Mouse (Mus musculus) layer of hippocampus, adult 8-10 months (tissue): ENCODE results near the gene Grik1. TPM values are rescaled to one million over a fixed set of nuclear protein-coding genes. Genes with fewer than 3 reads are reported as not detected.

Source experiments
- DNase-seq, 2 experiments: peaks; one replicate each; pipeline ENCODE4 v3.0.0; 2022; ENCODE audit warnings: low spot score in 2 of 2
- total RNA-seq, 4 experiments: library from RNA; stranded (reverse); gene quantifications; 2 replicates each; pipeline ENCODE4 v1.2.4; 2022

Gene Grik1
- total RNA-seq, 4 experiments from 2014 or later = 16.1 to 17.1 (median 16.4) TPM

DNA sequence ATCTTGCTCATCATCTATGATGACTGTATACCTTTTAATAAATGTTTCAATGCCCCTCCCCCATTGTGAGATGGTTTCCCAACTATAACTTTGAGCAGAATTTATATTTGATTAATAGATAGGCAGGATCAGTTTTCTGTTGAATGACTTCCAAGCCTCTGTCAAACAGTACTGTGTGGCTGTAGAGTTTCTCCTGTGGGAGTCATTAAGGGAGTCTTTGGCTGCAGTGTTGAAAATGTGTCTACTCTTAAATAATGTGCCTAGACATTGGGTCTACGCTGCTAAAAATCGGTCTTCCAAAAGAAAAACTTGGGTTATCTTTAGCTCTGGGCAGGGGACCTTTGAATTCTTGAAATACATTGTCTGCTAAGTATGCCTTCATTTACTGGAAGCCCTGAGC is 414.1 kb downstream of the Grik1 start:
- DNase-seq = no peak

DNA sequence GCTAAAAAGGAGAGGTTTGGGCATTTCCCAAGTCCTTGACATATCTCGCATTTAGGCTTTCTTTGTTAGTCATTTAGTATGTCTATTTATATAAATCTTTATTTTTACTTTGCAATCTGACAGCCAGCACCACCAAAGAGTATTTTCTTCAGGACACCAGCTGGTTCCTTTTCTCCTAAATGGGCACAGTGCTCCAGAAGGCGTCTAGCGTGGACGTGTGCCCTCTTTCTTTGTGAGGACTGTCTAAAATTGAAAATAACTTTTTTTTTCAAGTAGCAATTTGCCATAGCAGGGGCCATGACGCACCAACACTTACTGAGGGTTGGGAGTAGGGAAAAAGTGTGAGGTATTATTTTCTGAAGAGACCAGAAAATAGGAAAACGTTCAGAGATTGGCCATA is 425.5 kb downstream of the Grik1 start:
- no peak for DNase-seq

DNA sequence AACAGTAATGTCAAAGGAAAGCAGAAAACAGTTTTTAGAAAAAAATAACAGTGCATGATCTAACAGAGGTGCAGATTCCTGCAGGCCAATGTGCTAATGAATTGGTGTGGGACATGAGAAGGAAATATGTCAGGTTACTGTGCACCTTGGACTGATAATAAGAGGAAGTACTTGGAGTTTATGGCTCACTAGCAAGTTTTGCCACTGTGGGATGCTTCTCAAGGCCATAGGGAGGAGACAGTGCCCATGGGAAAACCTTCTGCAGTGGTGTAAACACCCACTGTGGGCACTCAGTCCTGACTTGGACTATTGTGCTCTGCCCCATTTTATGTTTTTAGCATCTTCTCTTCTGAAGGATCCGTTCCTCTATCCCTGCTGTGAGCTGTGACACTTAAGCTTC is 428.3 kb downstream of the Grik1 start:
- no peak for DNase-seq

DNA sequence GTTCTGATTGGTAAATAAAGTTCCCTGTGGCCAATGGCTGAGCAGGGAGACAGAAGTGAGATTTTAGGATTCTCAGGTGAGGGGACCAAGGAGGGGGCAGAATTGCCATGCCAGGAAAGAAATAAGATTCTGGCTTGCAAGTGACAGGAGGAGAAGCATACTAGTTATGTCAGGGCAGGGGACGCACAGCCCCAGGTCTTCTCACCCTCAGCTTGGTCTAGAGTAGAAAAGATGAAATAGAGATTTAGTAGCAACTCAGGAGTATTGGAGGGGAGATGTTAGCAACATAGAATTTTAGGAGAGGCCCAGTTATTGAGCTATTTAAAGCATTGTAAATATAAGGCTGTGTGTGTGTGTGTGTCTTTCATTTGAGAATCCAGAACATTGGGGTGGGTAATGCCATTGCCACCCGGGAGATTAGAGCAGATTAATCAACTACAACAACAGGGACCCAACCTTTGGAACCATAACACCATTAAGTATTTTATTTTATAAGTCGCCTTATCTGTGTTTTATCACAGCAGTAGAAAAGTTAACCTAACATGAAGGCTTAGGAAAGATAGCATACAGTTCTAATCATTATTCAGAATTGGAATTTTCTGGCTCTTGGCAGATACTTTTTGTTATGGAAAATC is 436.5 kb downstream of the Grik1 start:
- no peak for DNase-seq

DNA sequence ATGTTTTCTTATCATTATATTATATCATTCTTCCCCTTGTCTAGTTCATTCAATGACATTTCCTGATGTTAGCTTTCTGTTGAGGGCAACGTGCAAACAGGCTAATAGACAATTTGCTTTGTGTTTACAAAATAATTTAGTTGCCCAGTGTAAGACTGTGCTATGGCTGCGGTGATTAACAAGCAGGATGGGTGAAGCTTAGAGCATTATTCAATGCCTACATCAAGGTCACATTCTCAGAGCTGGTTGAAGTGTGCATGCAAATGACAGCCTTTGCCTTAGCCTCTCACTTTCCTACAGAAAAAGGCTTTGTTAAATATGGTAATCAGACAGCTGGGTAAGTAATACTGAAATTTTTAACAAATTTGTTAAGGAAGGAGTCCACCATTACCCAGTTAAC is 438.5 kb downstream of the Grik1 start:
- DNase-seq = no peak

DNA sequence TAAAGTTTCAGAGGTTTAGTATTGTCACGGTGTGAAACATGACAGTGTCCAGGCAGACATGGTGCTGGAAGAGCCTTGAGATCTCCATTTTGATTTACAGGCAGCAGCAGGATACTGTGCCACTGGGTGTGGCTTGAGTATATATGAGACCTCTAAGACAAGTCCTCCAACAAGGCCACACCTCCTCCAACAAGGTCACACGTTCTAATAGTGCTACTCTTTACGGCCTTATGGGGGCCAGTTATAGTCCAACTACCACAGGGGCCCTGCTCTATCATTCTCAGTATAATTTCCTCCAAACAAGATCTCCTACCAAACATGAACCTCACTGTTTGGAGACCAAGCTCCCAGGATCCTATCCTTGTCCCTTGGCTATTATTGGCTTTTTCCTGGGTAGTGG is 441.3 kb downstream of the Grik1 start:
- no peak for DNase-seq

Other genes starting within 250 kb of the Grik1 start
- not detected for gene Cldn17, start 216.7 kb upstream of the Grik1 start, total RNA-seq